Mouse (Mus musculus): Measurements from ENCODE around the gene Fxyd5.

The Fxyd5 gene

DNA sequence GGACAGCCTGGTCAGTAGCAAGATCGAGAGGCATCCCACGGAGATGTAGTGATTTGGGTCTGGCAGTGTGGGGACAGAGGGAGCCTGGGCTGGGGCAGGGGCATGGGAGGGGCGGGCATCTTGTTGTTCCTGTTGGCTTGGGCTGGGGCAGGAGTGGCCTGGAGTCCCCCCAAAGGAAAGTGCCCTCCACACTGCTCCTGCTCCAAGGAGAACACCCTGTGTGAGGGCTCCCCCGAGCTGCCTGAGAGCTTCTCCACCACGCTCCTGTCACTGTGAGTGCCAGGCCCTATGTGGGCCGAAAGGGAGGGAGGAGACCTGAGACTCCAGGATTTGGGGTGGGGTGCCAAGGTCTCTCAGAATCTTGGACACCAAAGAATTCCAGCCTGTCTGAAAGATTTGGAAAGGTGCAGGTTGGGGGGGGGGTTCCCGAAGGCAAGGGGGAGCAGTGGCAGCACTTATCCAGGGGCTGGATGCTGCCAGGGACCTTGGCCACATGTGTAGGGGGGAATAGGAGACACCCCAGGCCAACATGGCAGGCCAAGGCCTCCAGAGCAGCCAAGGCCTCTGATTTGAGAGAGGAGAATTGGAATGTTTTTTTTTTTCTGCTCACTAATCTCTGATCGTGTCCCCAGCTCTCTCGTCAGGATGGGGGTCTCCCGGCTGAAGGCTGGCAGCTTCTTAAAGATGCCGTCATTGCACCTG is 17.8 kb upstream of the Fxyd5 start:
- no peak for DNase-seq

DNA sequence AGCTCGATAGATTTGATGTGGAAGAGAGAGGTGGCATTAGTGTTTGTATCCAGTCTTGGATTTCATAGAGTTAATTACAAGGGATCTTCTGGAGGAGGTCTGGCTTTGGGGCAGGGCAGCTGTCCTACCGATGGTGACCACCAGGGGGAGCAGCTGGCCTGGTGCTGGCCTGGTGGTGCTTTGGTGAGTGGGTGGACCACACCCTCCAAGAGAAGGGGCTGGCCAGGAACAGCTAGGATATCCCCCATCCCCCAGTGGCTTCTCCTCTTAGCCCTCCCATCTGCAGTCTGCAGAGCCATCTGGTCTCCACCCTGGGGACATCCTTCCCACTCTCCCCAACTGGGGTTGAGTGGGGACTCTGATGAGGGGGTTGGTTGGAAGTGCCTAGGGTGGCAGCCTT is 16.8 kb upstream of the Fxyd5 start, which contains the start of gene Lgi4:
Lgi4 (plus strand) TSS at position 235 of the 400 bp plus-strand sequence.
- DNase-seq: peak; percentile 81

DNA sequence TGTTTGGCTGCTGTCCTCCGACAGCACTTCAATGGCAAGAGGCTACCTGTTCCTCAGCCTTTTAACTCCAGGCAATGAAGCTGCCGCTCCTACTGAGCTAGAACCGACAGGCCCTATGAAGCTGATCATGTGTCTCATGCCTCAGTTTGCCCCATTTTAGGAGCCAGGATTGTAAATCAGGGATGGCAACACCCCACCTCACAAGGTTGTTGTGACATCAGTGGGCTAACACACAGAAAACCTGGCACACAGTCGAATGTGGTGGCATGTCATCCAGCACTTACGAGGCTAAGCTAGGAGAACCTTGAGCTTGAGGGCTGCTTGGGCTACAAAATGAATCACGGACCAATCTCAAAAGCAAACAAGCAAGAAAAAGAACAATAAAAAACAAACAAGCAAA is 15.9 kb upstream of the Fxyd5 start:
- DNase-seq: no peak

DNA sequence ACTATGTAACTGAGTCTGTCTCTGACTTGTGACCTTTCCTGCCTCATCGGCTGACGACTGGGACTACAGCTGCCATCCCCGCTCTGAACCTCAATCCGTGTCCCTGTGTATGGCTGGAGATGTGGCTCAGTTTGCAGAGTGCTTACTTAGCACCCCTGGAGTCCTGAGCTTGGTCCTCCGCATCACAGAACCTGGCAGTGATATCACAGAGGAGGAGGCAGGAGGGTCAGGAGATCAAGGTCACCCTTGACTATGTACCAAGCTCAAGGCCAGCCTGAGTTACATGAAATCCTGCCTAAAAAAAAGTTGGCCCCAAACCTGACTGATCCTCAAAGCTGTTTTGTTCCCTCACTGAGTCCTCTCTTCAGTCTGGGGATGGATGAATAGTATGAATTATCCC is 15.4 kb upstream of the Fxyd5 start:
- no peak for DNase-seq

DNA sequence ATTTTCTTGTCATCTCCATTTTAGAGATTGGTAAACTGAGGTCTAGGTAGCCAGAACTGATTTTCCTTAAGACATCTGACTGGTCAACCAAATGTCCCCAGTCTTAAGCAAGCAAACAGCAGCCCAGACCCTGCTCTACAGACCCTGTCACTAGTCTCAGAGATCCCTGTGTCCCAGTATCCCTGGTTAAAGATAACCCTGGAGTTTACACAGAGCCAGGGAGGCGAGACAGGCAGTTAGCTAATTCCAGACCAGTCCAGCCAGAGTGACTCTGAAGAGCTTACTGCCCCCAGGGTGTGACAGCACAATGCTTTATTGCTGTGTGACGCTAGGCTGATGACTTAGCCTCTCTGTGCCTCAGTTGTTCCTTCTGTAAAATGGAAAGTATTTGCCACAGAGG is 14.8 kb upstream of the Fxyd5 start, which contains the start of gene Fxyd1:
Fxyd1 (minus strand) TSS at position 129 of the 400 bp plus-strand sequence.
- no peak for DNase-seq

DNA sequence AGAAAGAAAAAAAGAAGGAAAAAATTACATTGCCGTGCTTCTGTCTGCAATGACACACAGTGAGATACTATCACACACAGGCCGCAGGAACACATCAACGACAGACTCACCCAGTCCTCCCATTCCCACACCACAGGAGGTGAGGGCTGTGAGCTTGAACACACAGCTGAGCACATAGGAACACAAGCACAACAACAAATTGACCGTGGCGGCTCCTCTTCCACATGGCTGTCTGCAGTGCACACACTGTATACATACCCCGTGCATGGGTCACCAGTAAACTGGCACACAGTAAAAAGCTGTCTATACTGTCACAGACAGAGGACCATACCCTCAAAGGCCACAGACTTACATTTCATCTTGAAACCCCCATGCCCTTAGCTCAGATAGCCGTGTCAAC is 14.2 kb upstream of the Fxyd5 start:
- DNase-seq: no peak

DNA sequence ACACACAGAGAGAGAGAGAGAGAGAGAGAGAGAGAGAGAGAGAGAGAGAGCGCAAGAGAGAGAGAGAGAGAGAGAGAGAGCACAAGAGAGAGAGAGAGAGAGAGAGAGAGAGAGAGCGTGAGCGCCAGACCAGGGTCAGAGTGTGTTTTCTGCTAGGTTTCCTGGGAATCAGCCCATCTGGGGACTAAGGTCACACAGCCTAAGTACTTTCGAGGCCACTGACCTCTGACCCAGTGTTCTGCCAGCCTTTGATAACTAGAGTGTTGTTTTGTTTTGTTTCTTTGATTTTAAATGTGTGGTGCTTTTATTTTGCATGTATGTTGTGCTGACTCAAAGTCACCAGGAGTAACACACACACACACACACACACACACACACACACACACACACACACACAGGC is 13.6 kb upstream of the Fxyd5 start:
- no peak for DNase-seq

DNA sequence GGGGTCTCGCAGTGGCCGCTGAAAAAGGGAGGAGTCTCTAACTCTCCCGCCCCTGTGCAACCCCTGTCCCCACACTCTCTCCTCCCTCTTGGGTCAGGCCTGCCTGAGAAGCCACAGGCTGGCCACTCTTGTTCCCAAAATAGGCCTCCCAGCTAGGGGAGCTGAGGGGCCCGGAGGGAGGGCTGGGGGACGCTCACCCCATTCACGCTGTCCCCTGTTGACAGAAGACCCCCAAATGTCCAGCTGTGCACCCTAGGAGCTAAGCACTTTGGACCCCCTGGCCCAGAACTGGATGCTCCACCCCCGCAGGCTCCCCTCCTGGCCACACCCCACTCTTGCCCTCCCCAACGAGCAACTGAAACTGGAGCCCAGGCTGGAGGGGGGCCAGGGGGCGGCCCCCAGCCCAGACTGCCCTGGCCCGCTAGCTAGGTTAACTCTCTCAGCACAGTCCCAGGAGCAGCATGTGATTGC is 13.1 kb upstream of the Fxyd5 start:
- peak; percentile 61 for DNase-seq

DNA sequence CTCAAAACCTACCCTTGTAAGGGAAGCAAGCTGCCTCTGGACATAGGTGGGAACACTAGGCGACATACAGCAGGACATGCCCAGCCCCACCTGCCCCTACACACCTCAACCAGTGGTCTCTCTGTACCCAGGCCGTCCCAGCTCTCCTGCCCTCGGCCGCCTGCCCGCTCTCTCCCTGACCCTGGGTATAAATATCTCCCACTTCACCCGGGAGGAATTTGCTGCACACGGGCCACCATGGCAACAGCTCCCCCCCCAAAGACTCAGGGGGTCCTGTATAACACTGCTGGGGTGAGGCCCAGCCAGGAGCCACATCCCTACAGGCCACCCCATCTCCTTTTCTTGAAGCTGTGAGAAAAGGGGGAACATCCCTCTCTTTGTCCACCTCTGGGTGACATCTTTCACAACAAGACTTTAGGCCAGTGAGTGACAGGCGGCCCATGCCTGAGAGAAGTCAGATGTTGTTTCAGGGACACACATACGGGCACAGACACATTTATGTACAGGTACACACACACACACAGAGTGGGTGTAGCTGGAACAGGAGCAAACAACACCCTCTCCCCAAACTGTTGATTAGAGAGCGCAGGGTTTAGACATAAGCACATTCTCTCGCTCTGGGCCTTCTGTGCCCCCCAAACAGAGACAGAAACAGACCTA is 12.5 kb upstream of the Fxyd5 start:
- DNase-seq: no peak

DNA sequence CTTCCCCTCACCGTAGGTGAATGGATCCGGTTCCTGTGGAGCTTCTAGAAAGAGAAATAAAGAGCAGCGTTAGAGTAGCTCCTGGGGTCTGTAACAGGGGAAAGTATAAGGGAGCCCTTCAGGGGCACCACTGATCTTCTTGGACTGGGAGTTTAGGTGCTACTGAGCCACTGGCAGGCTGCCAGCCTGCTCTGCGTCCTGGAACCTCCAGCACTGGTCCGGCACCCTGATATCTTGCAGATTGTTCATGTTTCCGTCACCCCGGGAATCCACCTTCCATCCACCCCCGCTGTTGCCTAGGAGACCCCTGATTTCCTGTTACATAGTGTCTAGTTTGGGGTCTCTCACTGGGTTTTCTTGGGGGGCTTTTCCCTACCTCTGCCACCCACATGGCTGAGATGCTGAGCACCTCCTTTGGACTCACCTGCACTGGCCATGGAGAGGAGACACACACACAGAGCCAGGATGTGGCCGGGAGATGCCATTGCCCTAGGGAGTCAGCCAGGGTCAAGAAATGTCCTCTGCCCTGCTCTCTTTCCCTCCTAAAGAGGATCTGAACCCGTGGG is 11.7 kb upstream of the Fxyd5 start:
- DNase-seq: no peak

DNA sequence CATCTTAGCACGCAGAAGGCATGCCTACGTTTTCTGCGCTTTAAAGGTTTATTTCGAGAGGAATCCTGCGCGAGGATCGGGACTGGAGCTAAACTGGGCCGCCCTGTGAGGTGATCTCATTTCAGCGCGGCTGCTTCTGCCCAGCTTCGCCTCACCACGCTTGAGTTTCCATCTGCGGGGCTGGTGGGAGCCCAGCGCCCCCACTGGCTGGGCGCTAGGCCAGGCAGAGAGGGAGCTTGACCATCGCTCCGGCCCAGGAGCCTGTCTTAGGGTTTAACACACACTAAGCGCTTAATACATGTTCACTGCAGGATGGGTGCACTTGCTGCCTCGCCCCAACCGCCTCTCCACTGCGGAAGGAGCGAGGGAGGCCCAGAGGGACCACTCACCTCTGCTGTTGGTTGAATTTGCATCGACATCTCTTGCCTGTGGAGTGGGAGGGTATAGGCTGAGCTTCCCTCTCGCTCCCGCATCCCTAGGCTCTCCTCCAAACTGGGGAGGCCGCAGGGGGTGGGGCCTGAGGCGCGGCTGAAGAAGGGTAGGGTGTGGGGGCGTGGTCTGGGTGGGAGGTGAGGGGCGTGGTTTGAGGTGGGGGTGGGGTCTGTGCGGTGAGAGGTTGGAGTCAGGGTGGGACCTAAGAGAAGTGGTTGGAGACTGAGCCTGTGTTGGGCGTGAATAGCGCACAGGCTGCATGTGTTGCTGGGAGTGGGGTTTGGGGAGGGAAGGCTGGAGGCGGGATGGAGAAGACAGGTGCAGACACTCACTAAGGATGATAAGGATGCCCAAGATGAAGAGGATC is 10.6 kb upstream of the Fxyd5 start:
- peak; percentile 63 for DNase-seq

DNA sequence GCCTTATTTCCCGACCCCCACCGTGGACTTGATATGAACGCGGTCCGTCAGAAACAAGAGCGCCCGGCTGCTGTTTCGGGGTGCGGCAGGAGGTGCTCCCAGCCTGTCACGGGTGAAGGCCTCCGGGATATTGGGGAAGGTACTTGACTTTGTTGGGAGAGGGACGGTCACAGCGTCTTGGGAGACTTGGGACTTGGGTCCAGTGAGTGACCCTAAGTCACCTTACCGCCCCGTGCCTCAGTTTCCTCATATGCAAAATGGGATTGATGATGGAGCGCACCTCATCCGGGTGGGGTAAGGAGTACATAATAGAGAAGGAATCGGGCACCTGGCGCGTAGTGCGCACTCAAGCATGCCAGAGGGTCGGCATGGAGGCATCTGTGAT is 10.0 kb upstream of the Fxyd5 start:
- no peak for DNase-seq

DNA sequence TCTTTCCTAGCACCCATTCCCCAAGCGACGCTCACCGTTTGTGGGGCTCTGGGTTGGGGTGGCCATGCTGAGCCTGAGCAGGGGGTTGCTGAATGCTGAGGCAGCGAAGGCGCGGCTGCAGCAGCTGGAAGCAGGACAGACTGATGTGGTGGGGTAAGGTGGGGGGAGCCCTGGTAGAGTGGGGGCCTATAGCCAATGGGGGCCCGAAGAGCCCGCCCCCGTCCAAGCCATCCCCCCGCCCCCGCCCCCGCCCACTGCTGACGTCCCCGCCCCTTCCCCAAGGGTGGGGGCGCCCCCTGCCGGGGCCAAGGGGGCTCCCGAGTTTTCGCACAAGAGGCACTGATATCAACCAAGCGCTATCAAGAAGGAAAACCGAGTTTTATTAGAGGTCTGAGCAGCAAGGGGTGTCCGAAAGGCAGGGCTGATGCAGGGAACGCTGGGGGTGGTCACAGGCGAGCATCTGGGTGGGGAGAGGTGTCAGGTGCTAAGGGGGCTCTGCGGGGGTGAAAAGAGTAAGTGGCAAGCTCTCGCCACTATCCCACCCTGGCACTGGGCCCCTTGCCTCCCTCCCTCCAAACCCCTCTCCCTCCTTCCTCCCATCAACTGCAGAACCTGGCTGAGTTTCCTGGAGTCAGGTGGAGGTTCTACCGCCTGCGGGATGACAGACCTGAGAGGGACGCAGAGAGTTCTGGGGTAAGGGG is 9.2 kb upstream of the Fxyd5 start, which contains the start of gene Fxyd7:
Fxyd7 (minus strand) TSS at position 147 of the 701 bp plus-strand sequence.
- DNase-seq: no peak

DNA sequence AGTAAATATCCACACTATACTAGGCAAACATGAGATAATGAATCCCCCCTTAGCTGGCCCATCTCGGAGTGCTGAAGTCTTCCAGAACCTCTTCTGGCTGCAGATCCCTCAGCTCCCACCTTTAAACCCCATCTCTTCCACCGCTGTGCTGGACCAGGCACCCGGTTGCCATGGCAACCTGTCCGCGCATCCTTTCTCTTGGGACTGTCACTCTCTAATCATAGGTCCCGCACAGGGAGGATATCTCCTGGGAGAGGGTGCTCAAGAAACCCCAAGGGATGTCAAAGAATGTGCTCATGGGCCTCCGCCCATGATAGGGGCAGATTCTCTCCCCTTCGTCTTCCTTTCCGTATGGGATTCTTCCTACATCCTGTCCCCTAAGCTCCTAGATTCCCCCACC is 8.6 kb upstream of the Fxyd5 start:
- DNase-seq: no peak

DNA sequence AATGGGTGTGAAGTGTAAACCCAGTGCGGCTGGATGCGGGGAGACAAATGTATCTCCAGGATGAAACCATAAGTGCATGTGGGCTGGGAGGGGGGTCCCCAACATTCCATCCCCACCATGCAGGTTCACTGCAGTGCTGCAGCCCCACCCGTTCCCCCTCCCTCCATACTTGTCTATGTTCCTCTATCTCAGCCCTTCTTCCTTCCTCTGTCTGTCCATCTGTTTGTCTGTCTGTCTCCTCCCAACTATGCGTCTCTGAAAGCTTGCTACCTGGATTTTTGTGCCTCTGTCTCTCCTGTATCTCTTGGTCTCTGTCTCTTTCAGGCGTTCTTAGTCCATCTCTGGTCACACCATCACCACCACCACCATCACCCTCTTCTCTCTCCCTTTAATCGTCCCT is 8.2 kb upstream of the Fxyd5 start:
- no peak for DNase-seq

DNA sequence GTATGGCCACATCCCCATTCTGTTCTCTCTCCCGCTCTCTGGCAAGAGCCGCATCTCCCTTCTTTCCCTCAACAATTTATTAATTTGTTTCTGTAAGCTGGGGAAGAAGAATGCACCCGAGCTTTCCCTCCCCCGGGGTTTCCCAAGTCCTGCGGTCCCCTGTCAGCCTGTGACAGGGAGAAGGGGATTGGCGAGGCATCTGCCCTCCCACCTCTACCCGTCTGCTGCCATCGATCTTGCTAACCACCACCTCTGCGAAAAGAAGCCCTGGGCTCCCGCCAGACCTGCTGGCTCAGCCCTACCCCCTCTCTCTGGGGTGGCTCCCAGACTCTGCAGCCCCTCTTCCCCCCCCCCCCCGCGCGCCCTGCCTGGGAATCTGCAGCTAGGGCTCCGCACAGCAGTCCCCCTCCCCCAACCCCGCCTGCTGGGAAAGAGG is 7.6 kb upstream of the Fxyd5 start:
- DNase-seq: peak; percentile 31

DNA sequence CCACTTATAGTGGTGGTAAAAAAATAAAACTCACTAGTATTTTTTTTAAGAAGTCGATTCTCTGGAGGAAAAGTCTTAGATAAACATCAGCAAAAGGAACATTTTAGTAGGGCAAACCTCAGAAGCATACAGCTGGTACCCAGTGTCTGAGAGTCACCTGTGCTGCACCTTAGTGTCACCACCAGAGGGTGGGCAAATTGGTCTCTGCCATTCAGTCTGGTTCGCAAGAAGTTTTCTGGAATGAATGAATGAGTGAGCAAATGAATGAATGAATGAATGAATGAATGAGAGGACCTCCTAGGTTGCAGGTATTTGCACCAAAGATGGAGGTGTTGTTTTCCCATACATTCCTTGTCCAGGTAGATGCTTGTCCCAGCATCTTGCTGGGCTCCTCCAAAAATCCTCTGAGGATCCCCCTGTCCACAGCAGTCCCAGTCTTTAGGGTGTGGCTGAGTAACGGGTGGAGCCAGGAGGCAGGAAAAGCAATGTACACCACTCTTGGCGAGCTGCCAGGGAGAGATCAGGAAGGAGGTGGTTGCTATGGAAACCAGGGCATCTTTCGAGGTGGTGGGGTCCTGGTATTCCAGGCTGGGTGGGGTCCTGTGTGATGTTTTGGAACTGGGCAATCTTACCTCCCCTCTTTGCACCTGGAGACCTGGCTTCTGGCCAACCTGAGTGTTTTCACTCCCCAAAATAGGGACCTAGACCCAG is 7.0 kb upstream of the Fxyd5 start:
- DNase-seq: peak; percentile 66

DNA sequence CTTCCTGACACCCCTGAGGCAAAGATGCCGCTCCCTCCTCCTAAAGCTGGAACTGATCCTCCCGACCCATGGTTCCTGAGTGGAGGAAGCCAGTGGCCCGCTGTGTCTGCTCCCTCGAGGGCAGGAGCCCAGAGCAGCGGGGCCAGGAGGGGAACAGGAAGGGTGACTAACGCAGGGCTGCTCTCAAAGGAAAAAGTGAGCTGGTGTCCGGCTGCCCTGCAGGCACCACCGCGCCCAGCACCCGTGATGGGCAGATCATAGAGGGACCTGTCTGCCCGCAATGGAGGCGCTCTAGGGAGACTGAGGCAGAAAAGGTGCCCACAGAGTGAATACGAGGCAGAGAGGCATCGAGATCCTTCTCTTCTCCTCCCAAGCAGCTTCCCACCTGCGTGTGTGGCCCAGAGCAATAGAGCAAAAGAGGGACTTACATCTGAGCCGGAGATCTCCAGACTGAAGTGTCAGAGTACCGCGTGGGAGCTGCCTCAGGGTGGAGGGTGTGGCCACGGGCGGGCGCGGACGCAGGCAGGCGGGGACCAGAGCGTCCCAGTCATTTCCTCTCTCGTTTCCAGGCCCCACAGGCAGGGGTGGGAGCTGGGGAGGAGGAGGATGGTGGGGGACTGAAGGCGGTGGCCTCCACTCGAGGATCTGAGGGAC is 492 bp downstream of the Fxyd5 start:
- DNase-seq: no peak

DNA sequence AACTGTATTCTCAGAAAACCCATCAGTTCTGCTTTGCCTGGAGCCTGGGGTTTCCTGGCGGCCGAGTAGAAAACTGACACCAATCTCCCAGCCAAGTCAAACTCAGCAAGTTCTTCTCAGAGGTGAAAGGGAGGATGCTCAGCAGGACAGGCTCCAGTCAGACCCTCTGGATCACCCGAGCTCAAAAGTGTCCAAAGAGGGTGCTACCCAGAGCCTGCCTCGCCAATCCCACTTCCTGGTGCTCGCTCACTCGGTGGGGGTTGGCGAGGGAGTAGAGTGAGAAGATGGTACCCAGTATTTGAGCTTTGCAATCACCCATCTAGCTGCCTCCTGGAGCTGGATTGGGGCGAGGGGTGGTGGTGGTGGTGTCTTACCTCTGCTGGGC is 1.3 kb downstream of the Fxyd5 start:
- DNase-seq: no peak

DNA sequence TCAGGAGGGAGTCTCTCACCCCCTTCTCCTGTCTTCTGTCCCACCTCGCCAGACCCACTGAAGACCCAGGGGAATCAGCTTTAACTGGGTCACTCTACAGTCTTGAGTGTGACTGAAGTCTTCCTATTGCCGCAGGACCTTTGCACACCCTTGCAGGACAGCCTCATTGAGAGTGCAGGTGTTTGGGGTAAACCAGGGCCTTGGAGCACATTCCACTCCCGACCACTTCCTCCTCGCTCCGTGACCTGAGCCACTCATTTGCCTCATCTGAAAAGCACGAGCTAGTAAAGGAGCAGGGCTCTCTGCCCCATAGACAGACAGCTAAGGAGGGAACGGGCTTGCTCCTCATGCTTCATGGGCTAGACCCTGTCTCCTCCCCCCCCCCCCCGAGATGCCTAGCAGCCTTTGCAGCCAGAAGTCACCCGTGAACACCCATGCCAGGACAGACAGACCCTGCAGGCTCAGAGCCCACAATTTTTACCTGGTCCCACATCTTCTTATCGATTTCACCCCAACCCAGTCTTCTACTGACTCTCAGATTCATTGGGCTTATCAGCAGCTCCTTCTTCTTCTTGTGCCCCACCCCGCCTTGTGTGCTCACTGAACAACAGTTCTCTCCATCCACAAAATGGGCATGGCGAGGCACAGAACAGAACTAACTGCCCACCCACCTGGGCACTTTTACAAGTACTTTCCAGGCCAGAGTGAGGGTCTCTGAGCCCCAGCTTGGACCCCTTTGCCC is 1.8 kb downstream of the Fxyd5 start:
- no peak for DNase-seq

DNA sequence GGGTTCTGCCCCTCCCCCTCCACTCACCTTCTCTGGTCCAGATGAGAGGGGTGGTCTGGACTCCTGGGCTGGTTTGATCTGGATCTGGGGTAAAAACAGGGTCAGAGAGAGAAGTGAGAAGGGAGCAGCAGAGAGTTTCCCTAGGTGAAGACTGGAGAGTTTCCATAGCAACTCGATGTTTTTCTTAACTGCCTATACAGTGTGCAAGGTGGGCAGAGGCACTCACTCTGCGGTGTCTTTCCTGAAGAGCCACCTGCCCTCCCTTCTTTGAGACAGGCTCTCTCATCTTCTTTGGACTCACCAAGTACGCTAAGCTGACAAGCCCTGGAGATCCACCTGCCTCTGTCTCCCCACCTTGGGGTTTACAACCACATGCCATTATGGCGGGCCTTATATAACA is 3.3 kb downstream of the Fxyd5 start:
- DNase-seq: no peak

Data from embryo, embryonic 11 days (tissue).